Mouse (Mus musculus) midbrain, embryonic 11.5 days (tissue): ENCODE data around the gene Arhgap36. TPM values are rescaled to one million over a fixed set of nuclear protein-coding genes. Genes with fewer than 3 reads are reported as not detected.
A peak's percentile ranks its signal among the peaks of the same experiment; 100 is the strongest.

ENCODE experiments used
- ATAC-seq: fragments of 200-750 bp; cut with Nextera tagmentation; 2 replicates; pipeline ENCODE4 v1.8.0; 2017; ENCODE audit warnings: moderate TSS enrichment, moderate library complexity; ENCODE audit not compliant: low FRiP score
- DNase-seq: peaks from one replicate; pipeline ENCODE4 v3.0.0; 2015; ENCODE audit warnings: low spot score; ENCODE audit errors: missing footprints
- H3K27ac ChIP-seq: fragments of 300-500 bp; sonication (generic); 2 replicates; pipeline ENCODE4 v1.5.1; 2014; ENCODE audit warnings: low read depth, low read length
- H3K27me3 ChIP-seq: fragments of 300-500 bp; sonication (generic); 2 replicates; pipeline ENCODE4 v1.6.1; 2014; ENCODE audit warnings: mild to moderate bottlenecking, low read length, moderate library complexity, mixed read lengths; ENCODE audit not compliant: control insufficient read depth, insufficient read depth
- H3K36me3 ChIP-seq: fragments of 300-500 bp; sonication (generic); 2 replicates; pipeline ENCODE4 v1.6.1; 2014; ENCODE audit warnings: mild to moderate bottlenecking, low read length, moderate library complexity, mixed read lengths; ENCODE audit not compliant: control insufficient read depth, insufficient read depth
- H3K4me1 ChIP-seq: fragments of 300-500 bp; sonication (generic); 2 replicates; pipeline ENCODE4 v1.6.1; 2014; ENCODE audit warnings: low read length; ENCODE audit not compliant: control insufficient read depth, insufficient read depth
- H3K4me2 ChIP-seq: fragments of 300-500 bp; sonication (generic); 2 replicates; pipeline ENCODE4 v1.6.1; 2014; ENCODE audit warnings: mild to moderate bottlenecking, moderate library complexity
- H3K4me3 ChIP-seq: fragments of 300-500 bp; sonication (generic); 2 replicates; pipeline ENCODE4 v1.5.1; 2014; ENCODE audit warnings: low read depth, low read length
- H3K9ac ChIP-seq: fragments of 300-500 bp; sonication (generic); 2 replicates; pipeline ENCODE4 v1.6.1; 2014; ENCODE audit warnings: low read length
- H3K9me3 ChIP-seq: fragments of 300-500 bp; sonication (generic); 2 replicates; pipeline ENCODE4 v1.6.1; 2016; ENCODE audit warnings: low read length; ENCODE audit not compliant: control insufficient read depth
- WGBS: fragments of 180-500 bp; shearing (Covaris S2); extraction: QIAGEN DNeasy Blood & Tissue Kit; methylation state at CpG from one replicate; pipeline ENCODE4 v1.1.7; 2014; 5-methylcytosine and 5-hydroxymethylcytosine counted together
- polyA plus RNA-seq: library from polyadenylated mRNA; unstranded; fragments of >200 nt; fragmentation: Nextera tagmentation; extraction: Ambion mirVana; gene quantifications from 2 replicates; pipeline ENCODE4 v1.2.1, GENCODE M21; 2014

Arhgap36 gene
- 1.2 and 1.7 TPM in 2 replicates for polyA plus RNA-seq

GRCm38 (mm10) chrX:49463442-49463970 is at the start of gene Arhgap36:
TSS of gene Arhgap36 (plus strand) at chrX:49463945.
- no peak within 1 kb of the TSS for H3K27ac ChIP-seq
- H3K9me3 ChIP-seq: no peaks in the 10 kb centered on the region
- no peak within 1 kb of the TSS for H3K9ac ChIP-seq
- ATAC-seq: no peak
- no peak within 1 kb of the TSS for H3K4me2 ChIP-seq
- 71% methylated on average over 6 of the region's 6 CpGs for WGBS
- DNase-seq: no peak
- H3K4me1 ChIP-seq: no peaks in the 10 kb centered on the region
- H3K36me3 ChIP-seq: no peaks in the 10 kb centered on the region
- no peak within 1 kb of the TSS for H3K4me3 ChIP-seq
- no peaks in the 10 kb centered on the region for H3K27me3 ChIP-seq

- ATAC-seq: peak; percentile 59; the same call in 1 of the 2 replicates
- Histone ChIP-seq H3K27ac (no peak overlapping the region), H3K36me3 (no peaks in the 10 kb centered on the region), H3K27me3 (no peaks in the 10 kb centered on the region), H3K4me1 (no peaks in the 10 kb centered on the region), H3K4me3 (no peak overlapping the region), H3K4me2 (no peak overlapping the region), H3K9me3 (no peaks in the 10 kb centered on the region), H3K9ac (no peak overlapping the region)
- 66% methylated on average over 10 of the region's 10 CpGs for WGBS
- DNase-seq: no peak
Measured at GRCm38 (mm10) chrX:49457781-49458180, 6.0 kb upstream of the Arhgap36 start.

- no peaks in the 10 kb centered on the region for H3K36me3 ChIP-seq
- peak overlapping the region; percentile 30 for H3K9ac ChIP-seq
- H3K4me1 ChIP-seq: no peaks in the 10 kb centered on the region
- H3K27me3 ChIP-seq: no peaks in the 10 kb centered on the region
- no peak overlapping the region for H3K27ac ChIP-seq
- peak overlapping the region; percentile 49 for H3K4me2 ChIP-seq
- DNase-seq: peak; percentile 86
- 19% methylated on average over 28 of the region's 34 CpGs for WGBS
- no peaks in the 10 kb centered on the region for H3K9me3 ChIP-seq
- peak; percentile 89 for ATAC-seq
- H3K4me3 ChIP-seq: peak overlapping the region; percentile 28
Measured at GRCm38 (mm10) chrX:49470287-49471054, 6.7 kb downstream of the Arhgap36 start.

GRCm38 (mm10) chrX:49479968-49480809 is 16.4 kb downstream of the Arhgap36 start:
- no peaks in the 10 kb centered on the region for H3K9me3 ChIP-seq
- ATAC-seq: peak; percentile 94
- WGBS: 32% methylated on average over 22 of the region's 29 CpGs
- peak overlapping the region; percentile 37 for H3K4me2 ChIP-seq
- no peak overlapping the region for H3K27ac ChIP-seq
- H3K36me3 ChIP-seq: no peaks in the 10 kb centered on the region
- H3K4me1 ChIP-seq: no peaks in the 10 kb centered on the region
- H3K9ac ChIP-seq: peak overlapping the region; percentile 36; the same call in 1 of the 2 replicates
- no peaks in the 10 kb centered on the region for H3K27me3 ChIP-seq
- peak overlapping the region; percentile 36 for H3K4me3 ChIP-seq
- peak; percentile 90 for DNase-seq

- 7% methylated on average over 12 of the region's 12 CpGs for WGBS
- Histone ChIP-seq H3K27ac (no peak overlapping the region), H3K4me2 (peak overlapping the region; percentile 37), H3K27me3 (no peaks in the 10 kb centered on the region), H3K4me3 (peak overlapping the region; percentile 36), H3K4me1 (no peaks in the 10 kb centered on the region), H3K9ac (no peak overlapping the region), H3K9me3 (no peaks in the 10 kb centered on the region), H3K36me3 (no peaks in the 10 kb centered on the region)
- peak; percentile 65 for ATAC-seq
- no peak for DNase-seq
Measured at GRCm38 (mm10) chrX:49480846-49481245, 17.1 kb downstream of the Arhgap36 start.

- no peak for ATAC-seq
- no peaks in the 10 kb centered on the region for H3K9me3 ChIP-seq
- no peak overlapping the region for H3K4me3 ChIP-seq
- H3K4me1 ChIP-seq: no peaks in the 10 kb centered on the region
- H3K4me2 ChIP-seq: no peak overlapping the region
- DNase-seq: no peak
- no peak overlapping the region for H3K27ac ChIP-seq
- peaks cover 4% of the 10 kb centered on the region; the same call in 1 of the 2 replicates for H3K27me3 ChIP-seq
- WGBS: 90% methylated on average over 5 of the region's 5 CpGs
- no peak overlapping the region for H3K9ac ChIP-seq
- H3K36me3 ChIP-seq: no peaks in the 10 kb centered on the region
Measured at GRCm38 (mm10) chrX:49489141-49489540, 25.4 kb downstream of the Arhgap36 start.

- Histone ChIP-seq H3K9ac (no peak overlapping the region), H3K27me3 (peaks cover 9% of the 10 kb centered on the region), H3K27ac (no peak overlapping the region), H3K4me1 (no peaks in the 10 kb centered on the region), H3K9me3 (no peaks in the 10 kb centered on the region), H3K4me3 (peak overlapping the region; percentile 27), H3K36me3 (no peaks in the 10 kb centered on the region), H3K4me2 (peak overlapping the region; percentile 46)
- peak; percentile 59; the same call in 1 of the 2 replicates for ATAC-seq
- DNase-seq: peak; percentile 85
- WGBS: 14% methylated on average over 46 of the region's 46 CpGs
Measured at GRCm38 (mm10) chrX:49493739-49494449, 30.1 kb downstream of the Arhgap36 start.
